Mouse (Mus musculus): ENCODE results near the gene Npas3.
A peak's percentile ranks its signal among the peaks of the same experiment; 100 is the strongest.

Npas3 gene

DNA sequence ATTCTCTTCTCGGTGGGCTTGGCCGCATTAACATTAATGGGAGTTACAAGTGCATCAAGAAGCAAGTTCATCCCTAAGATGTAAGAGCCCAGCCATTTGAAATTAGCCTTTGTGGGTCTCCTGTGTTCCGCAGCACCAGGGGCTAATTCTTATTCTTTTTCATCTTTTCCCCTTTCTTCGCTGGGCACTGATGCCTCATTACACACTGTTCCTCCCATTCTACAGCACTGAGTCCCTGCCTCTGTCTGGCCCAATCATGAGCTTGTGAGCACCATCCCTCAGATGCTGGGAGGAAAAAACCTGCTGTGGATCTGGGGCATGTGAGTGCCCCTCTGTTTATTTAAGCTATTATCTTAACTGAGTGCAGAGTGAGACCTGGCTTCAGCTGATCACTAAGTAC lies 633.2 kb downstream of the Npas3 start:
- no peak for DNase-seq

GRCm38 (mm10) chr12:53882863-53883262 lies 634.4 kb downstream of the Npas3 start:
- DNase-seq = no peak

GRCm38 (mm10) chr12:53888624-53889023 lies 640.1 kb downstream of the Npas3 start:
- no peak for DNase-seq

DNA sequence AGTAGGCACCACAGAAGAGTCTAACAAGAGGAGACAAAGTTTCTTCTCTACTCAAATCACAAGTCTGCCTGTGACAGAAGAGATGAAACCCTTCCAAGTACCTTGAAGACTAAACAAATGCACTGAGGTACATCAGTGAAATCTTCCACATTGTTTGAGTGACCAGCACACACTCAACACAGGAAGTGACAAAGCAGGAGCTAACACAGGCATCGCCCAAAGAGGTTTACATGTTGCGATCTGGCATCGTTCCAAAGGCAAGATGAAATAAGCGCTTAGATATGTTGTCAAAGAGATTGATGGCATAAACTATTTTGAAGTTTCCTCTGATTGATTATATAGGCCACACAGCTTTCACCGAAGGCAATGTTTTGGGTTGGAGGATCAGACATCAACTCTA lies 647.4 kb downstream of the Npas3 start:
- DNase-seq = no peak

DNA sequence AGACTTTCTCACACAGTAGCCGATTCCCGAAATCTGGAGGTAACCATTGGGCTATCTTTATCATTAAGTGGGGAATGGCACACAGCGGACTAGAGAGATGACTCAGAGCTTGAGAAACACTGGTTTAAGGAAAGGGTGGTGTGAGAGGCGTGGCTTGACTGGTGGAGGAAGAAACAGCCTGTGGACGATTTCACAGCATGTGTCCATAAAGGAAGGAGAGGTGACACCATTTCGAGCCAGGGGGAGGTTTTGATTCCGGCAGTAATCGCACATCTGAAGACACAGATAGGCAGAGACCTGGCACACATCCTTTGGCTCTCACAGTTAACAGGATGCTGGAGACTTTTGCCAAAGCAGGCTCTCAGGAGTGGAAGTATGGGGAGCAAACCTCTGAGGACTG lies 660.3 kb downstream of the Npas3 start:
- DNase-seq = no peak

DNA sequence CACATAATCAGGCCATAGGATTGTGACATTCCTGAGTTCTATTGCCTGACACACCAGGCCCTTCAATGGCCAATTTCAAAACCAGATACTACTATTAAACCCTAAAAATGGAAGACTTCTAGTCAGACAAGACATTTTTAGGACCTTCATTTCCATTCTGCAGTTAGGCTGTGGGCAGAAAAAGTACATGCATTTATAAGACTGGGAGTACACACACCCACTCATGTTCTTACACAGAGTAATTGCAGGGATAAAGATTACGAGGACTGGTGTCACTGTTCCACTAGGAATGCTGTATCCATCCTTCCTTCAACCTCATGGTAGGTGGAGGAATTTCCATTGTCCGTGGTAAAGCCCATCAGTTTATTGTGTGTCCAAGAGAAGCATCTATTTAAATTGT lies 661.7 kb downstream of the Npas3 start:
- no peak for DNase-seq

DNA sequence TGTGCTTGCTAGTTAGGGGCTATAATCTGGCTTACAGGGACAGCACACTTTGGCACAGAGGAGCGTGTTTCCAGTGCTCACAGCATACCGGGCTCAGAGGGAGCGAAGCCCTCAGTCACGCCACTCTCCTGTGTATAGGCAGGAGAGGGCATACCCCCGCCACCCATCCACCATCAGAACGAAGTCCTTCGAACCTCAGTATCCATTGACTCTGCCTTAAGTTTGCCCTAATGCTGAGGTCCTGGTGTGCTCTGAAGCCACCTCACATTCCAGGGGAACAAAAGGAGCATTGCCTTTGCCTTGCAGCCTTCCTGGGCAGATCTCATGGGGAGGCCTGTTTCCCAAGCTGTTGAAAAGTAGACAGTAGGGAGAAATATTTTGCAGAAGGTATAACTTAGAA lies 673.7 kb downstream of the Npas3 start:
- no peak for DNase-seq

DNA sequence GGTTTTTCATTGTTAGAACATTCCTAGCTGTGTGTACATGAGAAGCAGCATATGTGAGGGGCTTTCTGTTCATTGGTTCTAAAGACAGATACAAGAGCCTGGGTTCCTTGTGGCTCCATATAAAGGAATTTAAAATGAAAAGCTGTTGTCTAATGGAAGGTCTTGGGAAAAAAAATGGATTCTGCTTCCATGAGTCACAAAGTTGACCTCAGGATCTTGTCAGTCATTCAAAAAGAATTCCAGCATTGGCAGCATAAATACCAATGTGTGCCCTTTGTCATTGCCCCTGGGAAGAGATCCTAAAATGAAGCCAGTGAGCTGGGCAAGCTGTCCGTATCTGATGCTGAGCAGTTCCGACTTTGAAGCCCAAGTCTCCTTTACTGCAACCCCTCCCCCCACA lies 700.3 kb downstream of the Npas3 start:
- DNase-seq = no peak

DNA sequence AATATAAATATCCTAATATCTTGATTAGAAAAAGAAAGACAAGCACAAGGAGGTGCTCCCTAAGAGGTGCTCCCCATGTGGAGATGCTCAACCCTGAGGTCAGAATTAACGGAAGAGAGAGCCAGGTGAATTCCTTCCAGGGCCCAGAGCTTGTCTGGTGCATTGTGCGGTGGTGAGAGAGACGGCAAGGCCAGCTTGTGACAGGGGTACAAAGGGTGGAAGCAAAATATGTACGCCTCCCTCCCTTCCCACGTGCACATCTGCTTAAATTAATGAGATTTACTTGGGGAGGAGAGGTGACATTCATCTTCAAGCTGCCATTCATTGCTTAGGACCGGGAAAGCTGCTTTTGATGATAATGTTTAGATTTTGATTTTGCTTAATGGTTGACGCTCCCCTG lies 713.5 kb downstream of the Npas3 start:
- no peak for DNase-seq

- no peak for DNase-seq
Measured at GRCm38 (mm10) chr12:53963534-53963933, 715.1 kb downstream of the Npas3 start.

DNA sequence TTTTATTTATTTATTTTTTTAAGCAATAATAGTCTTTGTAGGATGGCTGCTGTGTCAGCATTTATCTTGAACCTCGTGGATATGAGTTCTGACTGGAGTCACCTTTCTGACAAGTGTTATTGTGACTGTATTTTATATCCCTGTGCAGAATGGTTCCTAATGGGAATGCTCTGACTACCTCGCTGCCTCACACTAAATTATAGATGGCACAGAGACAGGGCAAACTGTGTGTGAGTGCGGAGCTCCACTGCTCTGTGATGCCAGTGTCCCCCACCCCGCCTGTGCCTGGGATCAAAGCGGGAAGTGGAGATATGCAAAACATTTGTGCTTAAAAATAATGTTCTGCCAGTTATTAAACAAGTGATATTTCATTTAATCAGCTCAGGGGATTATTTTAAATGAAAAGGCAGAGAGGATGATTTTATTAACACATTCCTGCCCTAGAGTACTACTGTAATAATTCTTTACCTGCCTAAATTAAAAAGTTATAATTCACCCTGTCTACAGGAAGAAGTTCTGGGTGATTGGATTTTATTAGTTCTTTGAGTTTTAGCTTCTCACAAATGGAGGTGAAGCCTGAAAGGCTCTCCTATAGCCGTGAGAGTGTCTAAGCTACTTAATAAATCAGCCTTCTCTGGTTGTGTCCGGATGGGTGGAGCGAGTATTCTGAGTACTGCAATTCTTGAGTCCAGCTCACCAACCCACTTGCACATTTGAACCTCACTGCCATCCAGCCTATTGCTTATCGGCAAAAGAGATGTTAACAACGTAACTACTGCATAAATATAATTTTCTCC lies 721.1 kb downstream of the Npas3 start:
- DNase-seq = no peak

DNA sequence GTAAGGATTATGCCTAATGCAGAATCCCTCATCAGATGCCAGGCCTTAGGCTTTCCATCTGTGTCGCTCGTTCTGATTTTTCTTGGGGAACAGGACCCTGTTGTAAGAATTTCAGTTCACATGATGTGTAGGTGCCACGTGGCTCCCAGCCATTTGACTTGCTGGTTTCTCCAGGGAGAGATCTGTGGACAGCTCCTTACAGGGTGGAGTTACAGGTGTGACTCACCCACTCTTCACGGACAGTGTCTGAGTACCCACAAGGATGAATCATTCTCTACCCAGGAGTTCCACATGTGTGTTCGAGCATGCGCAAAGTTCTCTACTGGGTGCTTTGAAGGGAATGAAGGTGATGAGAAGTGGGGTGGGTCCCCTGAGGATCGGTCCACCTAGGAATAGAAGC lies 722.2 kb downstream of the Npas3 start:
- no peak for DNase-seq

DNA sequence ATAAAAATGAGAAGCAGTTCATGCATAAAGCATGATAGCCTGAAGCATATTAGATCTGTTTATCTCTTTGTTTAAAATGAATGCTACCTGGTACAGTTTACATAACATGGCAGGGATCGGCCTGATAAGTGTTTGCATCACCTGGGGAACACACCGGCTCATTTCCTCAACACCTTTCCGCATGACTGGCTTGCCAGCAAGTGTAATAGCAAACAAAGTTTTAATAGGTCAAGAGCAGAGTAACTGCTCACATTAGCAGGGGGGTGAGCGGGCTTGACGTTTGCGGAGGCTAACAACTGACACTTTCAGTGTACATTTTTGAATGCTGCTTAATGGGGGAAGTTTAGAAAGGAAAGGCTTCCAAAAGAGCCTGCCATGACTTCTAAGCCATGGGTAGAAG lies 724.9 kb downstream of the Npas3 start:
- DNase-seq = no peak

GRCm38 (mm10) chr12:53981575-53982507 lies 733.4 kb downstream of the Npas3 start:
- no peak for DNase-seq

GRCm38 (mm10) chr12:53983946-53984345 lies 735.5 kb downstream of the Npas3 start:
- no peak for DNase-seq

DNA sequence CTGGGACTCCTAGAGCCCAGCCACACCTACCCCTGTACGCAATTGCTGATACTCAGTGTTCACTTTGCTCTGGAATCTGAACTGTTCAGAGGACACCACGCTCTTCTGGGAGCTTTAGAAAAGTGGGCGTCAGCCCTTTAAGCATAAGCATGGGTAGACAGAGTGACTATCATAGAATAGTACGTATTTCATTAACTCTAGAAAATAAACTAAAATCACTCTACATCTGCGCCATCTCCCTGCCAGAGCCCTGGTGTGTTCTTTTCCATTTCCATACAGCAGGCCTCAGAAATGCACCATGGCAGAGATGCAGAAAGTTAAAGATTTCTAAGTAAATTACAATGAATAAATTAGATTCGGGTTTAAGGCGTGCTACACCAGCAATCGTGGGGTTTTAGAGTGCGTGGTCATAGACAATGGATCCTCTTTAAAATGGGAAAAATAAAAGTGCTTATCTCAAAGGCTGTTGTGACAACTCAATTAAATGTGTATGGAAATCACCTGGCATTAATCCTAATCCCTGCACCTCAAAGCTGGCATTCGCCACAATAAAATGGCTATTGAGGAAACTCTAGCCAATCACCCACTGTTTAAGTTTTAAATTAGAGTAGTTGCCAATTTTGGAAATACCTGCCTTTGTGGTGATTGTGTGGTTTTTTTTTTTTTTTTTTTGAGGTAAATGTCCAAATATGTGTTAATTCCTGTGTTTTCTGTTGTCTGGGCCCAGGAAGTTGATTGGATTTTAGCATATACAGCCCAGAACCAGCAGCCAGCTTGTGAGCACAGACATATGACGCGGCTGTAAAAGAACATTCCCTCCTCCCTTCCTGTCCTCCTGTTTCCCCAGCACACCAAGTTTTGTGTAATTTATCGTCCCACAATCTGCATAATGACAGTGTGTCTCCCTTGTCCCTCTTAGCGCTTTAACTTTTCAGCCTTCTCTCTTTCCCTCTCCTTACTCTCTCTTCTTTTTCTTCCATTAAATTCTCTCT lies 737.7 kb downstream of the Npas3 start:
- DNase-seq = no peak

GRCm38 (mm10) chr12:53992411-53992810 lies 743.9 kb downstream of the Npas3 start:
- DNase-seq = peak in 1 of 2 experiments; percentile 21

- DNase-seq = no peak
Measured at GRCm38 (mm10) chr12:53995710-53996109, 747.2 kb downstream of the Npas3 start.

GRCm38 (mm10) chr12:53997141-53997540 lies 748.7 kb downstream of the Npas3 start:
- no peak for DNase-seq

- DNase-seq = no peak
Measured at GRCm38 (mm10) chr12:53999647-54000637, 751.5 kb downstream of the Npas3 start.

- DNase-seq = no peak
Measured at GRCm38 (mm10) chr12:54002496-54002895, 754.0 kb downstream of the Npas3 start.
